Mouse (Mus musculus): ENCODE measurements around the gene Kansl3. TPM values are rescaled to one million over a fixed set of nuclear protein-coding genes. Genes with fewer than 3 reads are reported as not detected.
A peak's percentile ranks its signal among the peaks of the same experiment; 100 is the strongest.

The Kansl3 gene
- total RNA-seq, 2 experiments from 2014 or later, result 57.6 to 60.4 TPM

GRCm38 (mm10) chr1:36323076-36323475, 45.9 kb downstream of the Kansl3 start:
- no peak for DNase-seq (ENCODE audit: low spot score in 2 of 2)

DNA sequence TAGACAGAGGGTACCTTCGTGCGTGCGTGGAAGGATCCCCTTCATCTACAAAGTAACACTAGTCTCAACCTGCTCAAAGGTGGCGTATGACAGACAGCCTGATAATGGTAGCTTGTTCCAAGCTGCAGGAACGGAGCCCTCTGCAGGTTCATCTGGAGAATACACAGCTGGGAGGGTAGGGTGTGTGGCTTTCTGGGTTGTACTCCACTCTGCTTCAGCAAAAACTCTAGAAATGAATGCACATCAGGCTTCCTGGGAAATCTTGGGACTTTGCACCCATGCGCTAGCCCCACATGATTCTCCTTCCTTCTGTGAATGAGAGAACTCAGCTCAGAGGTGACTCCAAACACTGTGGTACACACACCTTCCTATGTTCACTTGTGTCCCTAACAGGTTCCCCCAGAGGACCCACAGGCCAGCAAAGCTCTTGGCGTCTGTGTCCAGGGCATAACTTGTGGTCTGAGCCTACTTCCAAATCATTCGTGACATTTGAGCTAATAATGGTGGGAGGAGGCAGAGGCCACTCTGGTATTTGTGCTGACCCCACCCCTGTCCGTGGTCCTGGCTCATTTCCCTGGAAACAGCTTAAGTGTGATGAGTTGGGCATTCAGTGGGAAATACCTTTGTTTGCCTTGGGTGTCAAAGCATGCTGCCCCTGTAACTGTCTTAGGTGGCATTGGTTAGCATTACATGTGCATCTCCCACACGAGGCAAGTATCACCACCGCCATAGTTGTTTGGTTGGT, 47.0 kb downstream of the Kansl3 start:
- DNase-seq (ENCODE audit: low spot score in 2 of 2), result no peak

DNA sequence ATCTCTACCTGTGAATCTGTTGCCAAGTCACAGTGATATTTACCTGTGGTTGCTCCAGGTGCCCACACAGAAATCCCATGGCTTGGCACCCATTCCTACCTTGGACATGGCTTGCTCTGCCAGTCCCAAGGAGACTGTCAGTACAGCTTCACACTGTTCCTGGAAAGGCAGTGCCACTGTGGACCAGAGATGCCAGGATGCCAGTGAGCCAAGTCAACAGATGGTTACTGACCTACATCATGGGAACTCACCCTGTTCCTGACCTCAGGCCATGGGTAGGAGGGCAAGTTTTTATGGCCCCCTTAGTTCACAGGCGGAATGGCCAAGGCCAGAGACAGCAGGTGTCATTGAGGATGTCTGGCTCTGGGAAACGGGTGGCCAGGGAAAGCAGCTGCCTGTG, 47.8 kb downstream of the Kansl3 start:
- no peak for DNase-seq (ENCODE audit: low spot score in 2 of 2)

GRCm38 (mm10) chr1:36315776-36316100, 53.2 kb downstream of the Kansl3 start:
- DNase-seq (ENCODE audit: low spot score in 2 of 2), result no peak

- no peak for DNase-seq (ENCODE audit: low spot score in 2 of 2)
Observed at GRCm38 (mm10) chr1:36314959-36315775, 53.8 kb downstream of the Kansl3 start.

- peak; percentile 46 to 81 for DNase-seq (ENCODE audit: low spot score in 2 of 2)
Observed at GRCm38 (mm10) chr1:36309498-36309901, 59.5 kb downstream of the Kansl3 start.

DNA sequence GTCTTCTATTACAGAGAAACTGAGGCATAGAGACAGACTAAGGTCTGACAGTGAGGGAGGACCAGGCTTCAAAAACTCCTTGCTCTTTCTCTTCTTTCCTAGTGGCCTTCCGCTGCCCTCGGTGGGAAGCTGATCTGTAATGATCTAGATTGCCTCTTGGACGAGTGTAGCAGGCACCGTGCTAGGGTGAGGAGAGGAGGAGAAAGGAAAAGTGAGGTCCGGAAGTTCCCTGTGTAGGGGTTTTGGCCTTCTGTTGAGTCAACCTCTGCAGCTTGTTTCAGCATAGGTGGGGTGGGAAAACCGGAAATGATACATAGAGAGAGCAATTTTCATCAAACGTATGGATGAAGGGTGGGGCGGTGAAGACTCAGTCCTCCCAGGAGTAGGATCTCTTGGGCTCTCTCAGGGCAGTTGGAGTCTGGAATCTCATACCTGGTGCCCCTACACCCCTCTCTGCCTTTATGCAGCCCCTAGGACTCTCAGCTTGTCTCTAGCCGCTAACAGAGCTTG, 60.0 kb downstream of the Kansl3 start:
- no peak for DNase-seq (ENCODE audit: low spot score in 2 of 2)

- no peak for DNase-seq (ENCODE audit: low spot score in 2 of 2)
Observed at GRCm38 (mm10) chr1:36308451-36308901, 60.5 kb downstream of the Kansl3 start.

- peak; percentile 80 to 90 for DNase-seq (ENCODE audit: low spot score in 2 of 2)
Observed at GRCm38 (mm10) chr1:36307495-36308280, 61.3 kb downstream of the Kansl3 start, which contains the start of gene Arid5a. Gene Arid5a (plus strand): TSS chr1:36307733.

GRCm38 (mm10) chr1:36307121-36307494, 61.9 kb downstream of the Kansl3 start:
- DNase-seq (ENCODE audit: low spot score in 2 of 2), result no peak

DNA sequence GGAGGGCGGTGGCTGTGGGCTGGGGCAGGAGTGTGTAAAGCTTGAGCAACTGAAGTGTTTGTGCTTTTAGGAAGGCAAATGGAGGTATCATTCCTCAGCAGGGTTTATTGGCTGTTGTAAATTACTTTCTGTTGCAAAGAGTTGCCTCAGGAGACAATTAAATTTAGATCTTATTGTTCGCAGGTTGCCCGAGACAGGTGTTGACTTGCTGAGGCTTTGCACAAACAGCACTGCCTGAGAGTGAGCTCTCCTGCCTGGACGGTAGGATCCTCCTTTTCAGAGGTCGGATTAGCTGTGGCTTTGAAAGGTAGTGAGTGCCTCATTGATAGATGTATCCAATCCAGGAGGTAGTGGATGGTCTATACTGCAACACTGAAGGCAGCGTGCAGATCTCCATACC, 62.9 kb downstream of the Kansl3 start:
- DNase-seq (ENCODE audit: low spot score in 2 of 2), result no peak

- DNase-seq (ENCODE audit: low spot score in 2 of 2), result no peak
Observed at GRCm38 (mm10) chr1:36304764-36305163, 64.2 kb downstream of the Kansl3 start.

- peak; percentile 68 to 83 for DNase-seq (ENCODE audit: low spot score in 2 of 2)
Observed at GRCm38 (mm10) chr1:36303381-36304320, 65.3 kb downstream of the Kansl3 start.

- DNase-seq (ENCODE audit: low spot score in 2 of 2), result no peak
Observed at GRCm38 (mm10) chr1:36302957-36303356, 66.0 kb downstream of the Kansl3 start.

- no peak for DNase-seq (ENCODE audit: low spot score in 2 of 2)
Observed at GRCm38 (mm10) chr1:36302273-36302672, 66.7 kb downstream of the Kansl3 start.

DNA sequence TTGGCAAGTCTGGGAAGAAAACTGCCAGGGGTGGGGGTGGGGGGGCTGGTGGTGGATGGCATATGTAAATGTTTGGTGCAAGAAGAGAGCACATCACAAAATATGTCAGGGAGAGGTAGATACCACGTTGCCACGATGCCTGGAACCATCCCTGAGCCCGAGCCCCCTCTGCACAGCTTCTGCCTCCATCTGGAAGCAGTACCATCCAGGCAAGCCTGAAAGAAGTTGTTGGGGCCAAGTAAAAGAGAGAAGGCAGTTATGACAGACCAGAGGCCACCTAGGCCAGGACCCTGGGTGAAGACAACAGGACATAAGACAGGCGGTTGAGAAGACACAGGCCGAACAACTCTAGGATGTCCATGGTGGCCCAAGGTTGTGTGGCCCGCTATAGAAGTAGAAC, 68.5 kb downstream of the Kansl3 start:
- DNase-seq (ENCODE audit: low spot score in 2 of 2), result no peak

GRCm38 (mm10) chr1:36299676-36300075, 69.3 kb downstream of the Kansl3 start:
- DNase-seq (ENCODE audit: low spot score in 2 of 2), result no peak

DNA sequence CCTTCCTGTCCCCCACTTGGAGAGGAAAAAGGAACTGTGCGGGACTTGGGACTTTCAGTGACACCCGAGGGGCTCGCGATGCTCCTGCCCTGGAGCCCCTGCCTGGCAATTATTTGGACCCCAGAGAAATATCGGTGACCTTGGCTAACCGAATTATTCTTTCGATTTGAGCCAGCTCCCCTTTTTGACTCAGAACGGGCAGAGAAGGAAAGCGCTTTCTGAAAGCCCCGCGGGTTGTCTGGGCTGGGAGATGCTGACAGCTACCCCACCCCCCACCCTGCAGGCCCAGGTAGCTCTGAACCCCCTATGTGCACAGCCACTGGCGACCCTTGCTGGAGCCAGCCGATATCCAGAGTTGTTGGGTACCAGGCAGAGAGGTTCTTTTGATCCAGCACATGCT, 69.9 kb downstream of the Kansl3 start:
- no peak for DNase-seq (ENCODE audit: low spot score in 2 of 2)

- DNase-seq (ENCODE audit: low spot score in 2 of 2), result no peak
Observed at GRCm38 (mm10) chr1:36298107-36298506, 70.9 kb downstream of the Kansl3 start.

- DNase-seq (ENCODE audit: low spot score in 2 of 2), result no peak
Observed at GRCm38 (mm10) chr1:36296466-36297149, 72.4 kb downstream of the Kansl3 start.
